Mouse (Mus musculus): ENCODE data around the gene Ppp1r14d. TPM values are rescaled to one million over a fixed set of nuclear protein-coding genes. Genes with fewer than 3 reads are reported as not detected.

Ppp1r14d gene
- polyA plus RNA-seq, 1 experiment = not detected

- no peaks in the 10 kb centered on the region for H3K4me1 ChIP-seq (ENCODE audit: control insufficient read depth)
- peaks cover 50% of the 10 kb centered on the region for H3K36me3 ChIP-seq (ENCODE audit: control insufficient read depth)
- no peak overlapping the region for H3K4me3 ChIP-seq (replicated peaks)
- H3K27me3 ChIP-seq (ENCODE audit: control insufficient read depth) = no peaks in the 10 kb centered on the region
- TF ChIP-seq TAL1 (IDR thresholded peaks at IDR 0.05; ENCODE audit: low read length) (no peak), GATA1 (IDR thresholded peaks at IDR 0.05; ENCODE audit: low read length) (no peak)
- no peaks in the 10 kb centered on the region for H3K9me3 ChIP-seq (ENCODE audit: control insufficient read depth, low read length)
Measured at GRCm38 (mm10) chr2:119182914-119183313, 46.8 kb downstream of the Ppp1r14d start.

- TF ChIP-seq GATA1 (IDR thresholded peaks at IDR 0.05; ENCODE audit: low read length) = no peak
- no peak for TF ChIP-seq TAL1 (IDR thresholded peaks at IDR 0.05; ENCODE audit: low read length)
- no peaks in the 10 kb centered on the region for H3K27me3 ChIP-seq (ENCODE audit: control insufficient read depth)
- H3K4me1 ChIP-seq (ENCODE audit: control insufficient read depth) = peaks cover 20% of the 10 kb centered on the region
- peaks cover 23% of the 10 kb centered on the region for H3K36me3 ChIP-seq (ENCODE audit: control insufficient read depth)
- no peaks in the 10 kb centered on the region for H3K9me3 ChIP-seq (ENCODE audit: control insufficient read depth, low read length)
- H3K4me3 ChIP-seq (replicated peaks) = no peak overlapping the region
Measured at GRCm38 (mm10) chr2:119177384-119177939, 52.2 kb downstream of the Ppp1r14d start.

GRCm38 (mm10) chr2:119176761-119177160 lies 52.9 kb downstream of the Ppp1r14d start:
- no peaks in the 10 kb centered on the region for H3K9me3 ChIP-seq (ENCODE audit: control insufficient read depth, low read length)

GRCm38 (mm10) chr2:119175614-119176013 lies 54.1 kb downstream of the Ppp1r14d start:
- H3K4me3 ChIP-seq (replicated peaks) = no peak overlapping the region
- no peaks in the 10 kb centered on the region for H3K9me3 ChIP-seq (ENCODE audit: control insufficient read depth, low read length)
- H3K36me3 ChIP-seq (ENCODE audit: control insufficient read depth) = peaks cover 28% of the 10 kb centered on the region
- H3K27me3 ChIP-seq (ENCODE audit: control insufficient read depth) = no peaks in the 10 kb centered on the region; the same call in 1 of the 2 replicates
- H3K4me1 ChIP-seq (ENCODE audit: control insufficient read depth) = peaks cover 25% of the 10 kb centered on the region
- TF ChIP-seq TAL1 (IDR thresholded peaks at IDR 0.05; ENCODE audit: low read length) (no peak), GATA1 (IDR thresholded peaks at IDR 0.05; ENCODE audit: low read length) (no peak)

More at GRCm38 (mm10) chr2:119176761-119177160, 52.9 kb downstream of the Ppp1r14d start:
- TF ChIP-seq GATA1 (IDR thresholded peaks at IDR 0.05; ENCODE audit: low read length) = no peak
- TF ChIP-seq TAL1 (IDR thresholded peaks at IDR 0.05; ENCODE audit: low read length) = no peak
- Histone ChIP-seq H3K36me3 (ENCODE audit: control insufficient read depth) (peaks cover 28% of the 10 kb centered on the region), H3K4me1 (ENCODE audit: control insufficient read depth) (peaks cover 25% of the 10 kb centered on the region), H3K4me3 (replicated peaks) (no peak overlapping the region), H3K27me3 (ENCODE audit: control insufficient read depth) (no peaks in the 10 kb centered on the region)

GRCm38 (mm10) chr2:119174866-119175265 lies 54.8 kb downstream of the Ppp1r14d start:
- Histone ChIP-seq H3K27me3 (ENCODE audit: control insufficient read depth) (peaks cover 2% of the 10 kb centered on the region), H3K4me1 (ENCODE audit: control insufficient read depth) (peaks cover 25% of the 10 kb centered on the region), H3K36me3 (ENCODE audit: control insufficient read depth) (peaks cover 21% of the 10 kb centered on the region), H3K4me3 (replicated peaks) (no peak overlapping the region), H3K9me3 (ENCODE audit: control insufficient read depth, low read length) (no peaks in the 10 kb centered on the region)
- TF ChIP-seq TAL1 (IDR thresholded peaks at IDR 0.05; ENCODE audit: low read length) (no peak), GATA1 (IDR thresholded peaks at IDR 0.05; ENCODE audit: low read length) (no peak)

- no peaks in the 10 kb centered on the region for H3K9me3 ChIP-seq (ENCODE audit: control insufficient read depth, low read length)
- peaks cover 25% of the 10 kb centered on the region for H3K4me1 ChIP-seq (ENCODE audit: control insufficient read depth)
- peaks cover 10% of the 10 kb centered on the region for H3K27me3 ChIP-seq (ENCODE audit: control insufficient read depth)
- H3K4me3 ChIP-seq (replicated peaks) = no peak within 1 kb of the TSS
- no peak for TF ChIP-seq TAL1 (IDR thresholded peaks at IDR 0.05; ENCODE audit: low read length)
- no peak for TF ChIP-seq GATA1 (IDR thresholded peaks at IDR 0.05; ENCODE audit: low read length)
- peaks cover 14% of the 10 kb centered on the region for H3K36me3 ChIP-seq (ENCODE audit: control insufficient read depth)
Measured at GRCm38 (mm10) chr2:119173991-119174651, 55.6 kb downstream of the Ppp1r14d start, which contains the start of gene Gm14137. Gene Gm14137, plus strand, starts transcription at chr2:119174509.

- Histone ChIP-seq H3K36me3 (ENCODE audit: control insufficient read depth) (peaks cover 7% of the 10 kb centered on the region), H3K9me3 (ENCODE audit: control insufficient read depth, low read length) (no peaks in the 10 kb centered on the region), H3K4me3 (replicated peaks) (no peak overlapping the region), H3K27me3 (ENCODE audit: control insufficient read depth) (peaks cover 20% of the 10 kb centered on the region), H3K4me1 (ENCODE audit: control insufficient read depth) (peaks cover 26% of the 10 kb centered on the region)
- TF ChIP-seq TAL1 (IDR thresholded peaks at IDR 0.05; ENCODE audit: low read length) (no peak), GATA1 (IDR thresholded peaks at IDR 0.05; ENCODE audit: low read length) (no peak)
Measured at GRCm38 (mm10) chr2:119172862-119173576, 56.7 kb downstream of the Ppp1r14d start.

- H3K36me3 ChIP-seq (ENCODE audit: control insufficient read depth) = peaks cover 6% of the 10 kb centered on the region
- TF ChIP-seq GATA1 (IDR thresholded peaks at IDR 0.05; ENCODE audit: low read length) = no peak
- no peak for TF ChIP-seq TAL1 (IDR thresholded peaks at IDR 0.05; ENCODE audit: low read length)
- H3K27me3 ChIP-seq (ENCODE audit: control insufficient read depth) = peaks cover 26% of the 10 kb centered on the region
- H3K4me1 ChIP-seq (ENCODE audit: control insufficient read depth) = peaks cover 32% of the 10 kb centered on the region
- H3K9me3 ChIP-seq (ENCODE audit: control insufficient read depth, low read length) = peaks cover under 1% of the 10 kb centered on the region; the same call in 1 of the 2 replicates
- H3K4me3 ChIP-seq (replicated peaks) = no peak overlapping the region
Measured at GRCm38 (mm10) chr2:119172446-119172845, 57.3 kb downstream of the Ppp1r14d start.

- peaks cover 40% of the 10 kb centered on the region for H3K4me1 ChIP-seq (ENCODE audit: control insufficient read depth)
Measured at GRCm38 (mm10) chr2:119171574-119171973, 58.1 kb downstream of the Ppp1r14d start.

More at GRCm38 (mm10) chr2:119171574-119171973, 58.1 kb downstream of the Ppp1r14d start:
- Histone ChIP-seq H3K27me3 (ENCODE audit: control insufficient read depth) (peaks cover 34% of the 10 kb centered on the region), H3K9me3 (ENCODE audit: control insufficient read depth, low read length) (peaks cover 3% of the 10 kb centered on the region; the same call in 1 of the 2 replicates), H3K36me3 (ENCODE audit: control insufficient read depth) (peaks cover 6% of the 10 kb centered on the region), H3K4me3 (replicated peaks) (no peak overlapping the region)
- no peak for TF ChIP-seq TAL1 (IDR thresholded peaks at IDR 0.05; ENCODE audit: low read length)

Data from erythroblast, embryonic 14.5 days (primary cell).